Mouse (Mus musculus): ENCODE results near the gene Pisd.

The Pisd gene

GRCm38 (mm10) chr5:32711485-32711884 is 74.0 kb downstream of the Pisd start:
- no peak for DNase-seq (ENCODE audit: low read depth, low spot score)

GRCm38 (mm10) chr5:32706226-32706780 is 79.1 kb downstream of the Pisd start:
- DNase-seq (ENCODE audit: low read depth, low spot score), result no peak

GRCm38 (mm10) chr5:32697208-32697867 is 88.1 kb downstream of the Pisd start:
- no peak for DNase-seq (ENCODE audit: low read depth, low spot score)

GRCm38 (mm10) chr5:32693411-32693810 is 92.0 kb downstream of the Pisd start:
- DNase-seq (ENCODE audit: low read depth, low spot score), result no peak
